Mouse (Mus musculus) kidney, postnatal 36 days (tissue): ENCODE measurements at regions not wholly inside any gene's neighbourhood (a gene's known extent, or its start where the extent isn't known, plus 50 kb on each side); places are given as distances from the start of the nearest gene placed in this dataset.
"Not testable (repeated sequence)": the region's sequence is repeated elsewhere in the genome, so short reads cannot be mapped to it uniquely, and the experiment has no call there.

ENCODE experiments used
- DNase-seq, 2 experiments: peaks; one replicate each; pipeline ENCODE4 v3.0.0; 2021 to 2022; ENCODE audit warnings: mixed read lengths in 2 of 2

DNA sequence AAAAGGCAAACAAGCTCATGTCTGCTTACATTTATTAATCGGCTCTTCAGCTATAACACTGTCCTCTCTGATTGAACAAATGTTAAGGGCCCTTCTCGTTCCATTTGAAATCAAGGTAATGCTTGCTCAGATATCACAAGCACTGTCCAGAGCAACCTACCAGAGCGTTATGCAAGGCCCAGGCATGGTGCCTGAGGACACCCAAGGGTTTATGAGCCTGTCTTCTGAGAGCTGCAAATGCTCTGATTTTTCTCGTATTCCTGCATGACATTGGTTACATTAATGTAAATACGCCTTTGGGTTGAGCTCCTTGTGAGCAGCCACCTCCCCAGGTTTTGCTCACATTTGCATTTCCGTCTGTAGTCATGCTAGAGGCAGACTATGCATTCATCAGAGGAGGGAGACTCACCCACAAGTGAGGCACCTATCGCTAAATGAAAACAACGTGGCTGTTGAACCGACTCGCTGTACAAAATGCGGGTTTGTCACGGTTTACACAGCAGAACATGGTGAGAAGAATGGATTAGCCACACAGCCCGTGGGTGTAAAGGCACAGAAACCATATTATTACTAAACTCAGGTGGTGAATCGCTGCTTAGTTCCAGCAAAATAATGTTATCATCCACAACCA, 152.7 kb upstream of the Ipo5 start:
- DNase-seq: no peak

GRCm38 (mm10) chr14:120762168-120762567, 148.9 kb upstream of the Ipo5 start:
- no peak for DNase-seq

DNA sequence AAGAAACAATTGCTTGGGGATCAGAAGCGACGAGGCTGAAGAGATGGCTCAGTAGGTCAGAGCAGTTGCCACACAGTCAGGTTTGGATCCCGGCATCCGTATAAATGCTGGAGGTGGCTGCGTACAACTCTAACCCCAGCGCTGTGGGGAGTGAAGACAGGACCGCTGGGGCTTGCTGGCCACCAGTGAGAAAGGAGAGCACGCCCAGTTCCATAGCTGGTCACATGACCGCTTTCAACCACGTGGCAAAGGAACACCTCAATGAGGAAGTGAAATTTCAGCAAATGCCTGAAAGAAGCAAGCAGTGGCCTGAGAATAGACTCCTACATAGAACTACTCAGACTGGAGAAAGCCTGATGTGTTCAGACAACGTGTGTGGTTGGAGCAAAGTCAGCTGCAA, 148.3 kb upstream of the Ipo5 start:
- peak in 1 of 2 experiments; percentile 19 for DNase-seq

DNA sequence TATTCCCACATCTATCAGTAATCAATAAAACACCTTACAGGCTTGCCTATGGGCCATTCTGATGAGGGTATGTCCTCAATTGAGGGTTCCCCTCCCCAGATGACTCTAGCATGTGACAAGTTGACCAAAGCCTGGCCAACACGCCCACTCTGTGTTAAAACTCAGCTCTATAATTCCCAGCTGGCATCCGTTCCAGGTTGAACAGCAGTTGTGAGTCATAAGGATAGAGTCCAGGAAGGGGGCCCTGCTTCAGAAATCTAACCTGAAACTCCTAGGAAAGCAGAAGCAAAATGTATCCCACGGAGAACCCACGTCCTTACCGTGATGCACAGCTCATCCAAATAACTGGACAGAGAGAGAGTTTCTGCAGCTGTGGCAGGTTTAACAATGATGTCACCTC, 147.2 kb upstream of the Ipo5 start:
- no peak for DNase-seq

- no peak for DNase-seq
Measured at GRCm38 (mm10) chr14:120764386-120764785, 146.6 kb upstream of the Ipo5 start.

- DNase-seq: no peak
Measured at GRCm38 (mm10) chr14:120766451-120766850, 144.6 kb upstream of the Ipo5 start.

DNA sequence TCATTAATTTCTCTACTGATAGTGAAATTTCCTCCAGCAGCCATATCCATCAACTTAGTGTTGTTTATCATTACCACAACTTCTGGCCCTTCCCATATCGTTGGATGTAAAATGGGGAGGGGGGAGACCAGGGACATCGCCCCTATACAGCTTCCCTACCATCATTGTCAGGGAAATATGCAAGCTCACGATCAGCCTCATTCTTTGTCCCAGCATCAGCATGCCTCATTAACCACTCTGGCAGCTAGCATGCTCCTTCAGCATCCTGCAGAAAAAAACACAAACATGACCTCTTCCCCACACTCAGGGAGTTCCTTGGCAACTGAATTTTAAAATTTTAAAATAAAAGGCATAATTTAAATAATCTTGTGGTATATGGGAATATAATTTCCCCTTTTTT, 140.4 kb upstream of the Ipo5 start:
- DNase-seq: no peak

DNA sequence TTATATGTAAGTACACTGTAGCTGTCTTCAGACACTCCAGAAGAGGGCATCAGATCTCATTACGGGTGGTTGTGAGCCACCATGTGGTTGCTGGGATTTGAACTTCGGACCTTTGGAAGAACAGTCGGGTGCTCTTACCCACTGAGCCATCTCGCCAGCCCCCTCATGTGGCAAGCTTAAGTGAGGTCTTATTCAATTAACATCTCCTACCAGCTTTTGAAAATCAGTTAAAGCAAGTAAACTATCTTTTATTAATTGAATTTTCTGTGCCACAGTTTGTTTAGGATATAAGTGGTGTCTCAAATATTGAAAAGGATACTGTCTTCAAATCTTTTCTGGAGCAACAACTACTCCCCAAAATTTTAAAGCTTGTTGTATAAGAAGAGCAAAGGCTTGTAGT, 138.0 kb upstream of the Ipo5 start:
- not testable (repeated sequence) for DNase-seq

DNA sequence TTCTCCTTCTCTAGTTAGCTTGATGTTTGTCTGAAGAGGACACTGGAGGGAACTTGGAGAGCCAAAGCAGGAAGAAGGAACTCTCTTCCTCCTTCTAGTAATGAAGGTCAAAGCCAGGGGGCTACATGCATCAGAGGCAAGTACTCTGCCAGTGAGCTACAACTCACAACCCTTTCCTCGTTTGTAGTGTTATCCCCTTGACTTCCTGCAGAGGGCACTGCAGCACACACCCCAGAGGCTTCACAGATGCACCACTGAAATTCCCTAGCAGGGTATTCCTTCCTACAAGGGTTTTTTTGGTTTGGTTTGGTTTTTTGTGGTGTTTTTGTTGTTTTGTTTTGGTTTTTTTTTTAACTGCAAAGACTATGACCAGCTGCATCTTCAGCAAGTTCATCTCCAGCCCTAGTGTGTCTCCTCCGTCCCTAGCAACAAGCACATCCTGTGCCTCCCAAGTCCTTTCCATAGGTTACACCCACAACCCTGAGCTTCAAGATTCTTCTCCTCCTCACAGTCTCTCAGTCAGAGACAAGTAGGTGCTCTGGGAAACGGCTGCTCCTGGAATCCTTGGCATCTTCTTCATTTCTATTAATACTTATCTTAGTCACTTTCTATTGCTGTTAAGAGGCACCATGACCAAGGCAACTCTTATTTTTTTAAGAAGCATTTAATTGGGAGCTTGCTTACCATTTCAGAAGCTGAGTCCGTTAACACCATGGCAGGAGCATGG, 119.0 kb upstream of the Ipo5 start:
- peak in 1 of 2 experiments; percentile 24 for DNase-seq

- DNase-seq: no peak
Measured at GRCm38 (mm10) chr14:120797916-120798490, 113.0 kb upstream of the Ipo5 start.

DNA sequence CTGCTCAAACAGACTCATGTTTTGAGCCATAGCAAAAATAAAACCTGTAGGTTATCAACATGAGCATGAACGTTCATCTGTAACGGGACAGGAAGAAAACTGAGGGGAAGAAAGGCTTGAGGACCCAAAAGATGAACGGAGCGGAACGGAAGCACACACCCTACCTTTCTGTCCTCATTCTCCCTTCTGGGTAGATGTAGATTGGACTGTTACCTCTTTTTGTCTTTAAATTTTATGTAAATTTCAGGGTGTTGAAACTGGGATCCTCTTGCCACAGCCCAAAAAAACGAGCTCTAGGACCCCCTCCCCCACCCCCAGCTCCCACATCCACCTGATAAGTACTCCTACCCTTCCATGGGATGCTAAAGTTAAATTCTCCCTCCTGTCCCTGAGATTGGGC, 107.8 kb upstream of the Ipo5 start:
- no peak for DNase-seq

DNA sequence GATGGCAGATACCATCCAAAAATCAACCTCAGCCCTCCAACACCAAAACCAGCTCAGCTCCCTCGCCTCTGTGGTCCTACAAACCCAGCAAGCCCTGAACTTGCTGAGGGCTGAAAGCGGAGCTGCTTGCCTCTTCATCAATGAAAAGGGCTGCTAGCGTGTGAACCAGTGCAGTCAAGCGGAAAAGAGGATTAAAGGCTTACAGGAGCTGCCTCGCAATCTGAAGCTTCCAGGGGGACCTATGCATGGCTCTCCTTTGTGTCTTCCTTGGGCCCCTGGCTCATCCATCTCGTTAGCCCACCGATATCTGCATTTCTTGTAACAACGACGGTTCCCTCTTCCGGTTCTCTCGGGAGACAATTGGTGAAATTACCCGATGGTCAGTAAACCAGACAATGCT, 107.3 kb upstream of the Ipo5 start:
- DNase-seq: peak in 1 of 2 experiments; percentile 9

- DNase-seq: no peak
Measured at GRCm38 (mm10) chr14:120804183-120804848, 106.7 kb upstream of the Ipo5 start.

DNA sequence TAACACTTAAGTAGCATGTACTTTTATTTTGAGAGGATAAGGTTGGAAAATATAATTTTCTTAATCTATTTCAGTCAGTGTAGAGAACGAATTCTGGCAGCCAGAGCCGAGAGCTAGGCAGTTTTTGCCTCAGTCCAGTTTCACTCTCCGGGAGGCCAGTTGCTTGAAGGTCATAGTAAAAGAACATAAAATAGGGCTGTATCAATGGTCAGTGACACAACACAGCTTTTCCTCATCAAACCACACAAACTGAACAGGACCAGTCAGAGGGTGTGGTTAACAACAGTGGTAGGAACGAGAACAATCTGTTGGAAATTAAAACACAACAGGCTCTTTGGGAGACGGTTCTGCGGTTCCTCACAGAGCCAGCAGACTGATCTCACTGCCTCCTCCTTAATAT, 105.9 kb upstream of the Ipo5 start:
- DNase-seq: no peak

DNA sequence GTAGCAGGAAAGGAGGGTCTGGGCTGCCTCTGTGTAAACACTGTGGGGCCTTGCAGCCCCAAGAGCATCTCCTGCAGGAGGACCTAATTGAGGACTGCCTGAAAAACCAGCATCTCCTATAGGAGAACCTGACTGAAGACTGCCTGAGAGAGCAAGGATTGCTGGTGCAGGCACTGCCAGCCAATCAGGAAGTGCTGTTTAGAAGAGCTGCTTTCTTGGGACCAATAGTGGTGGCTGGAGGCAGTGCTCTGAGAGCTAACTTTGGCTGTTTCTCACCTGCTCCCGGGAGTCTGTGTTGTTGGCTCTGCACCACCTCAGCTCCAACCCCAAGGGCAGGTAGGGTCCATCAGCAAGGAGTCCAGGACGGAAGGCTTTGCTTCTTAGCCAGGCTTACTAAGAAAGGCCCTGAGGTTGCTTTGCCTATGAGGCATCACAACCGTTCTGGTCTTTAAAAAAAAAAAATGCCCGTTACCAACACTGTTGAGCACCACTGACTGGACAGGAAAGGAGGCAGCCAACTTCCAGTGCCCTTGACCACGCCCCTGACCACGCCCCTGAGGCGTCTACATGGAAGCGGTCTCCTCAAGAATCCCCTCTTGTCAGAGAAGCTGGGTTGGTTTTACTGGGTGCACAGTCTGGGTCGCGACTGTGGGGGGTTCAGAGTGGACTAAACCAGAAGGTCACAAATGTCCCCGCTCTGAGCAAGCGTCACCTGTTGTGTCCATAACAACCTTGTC, 105.0 kb upstream of the Ipo5 start:
- peak in 1 of 2 experiments; percentile 19 for DNase-seq

DNA sequence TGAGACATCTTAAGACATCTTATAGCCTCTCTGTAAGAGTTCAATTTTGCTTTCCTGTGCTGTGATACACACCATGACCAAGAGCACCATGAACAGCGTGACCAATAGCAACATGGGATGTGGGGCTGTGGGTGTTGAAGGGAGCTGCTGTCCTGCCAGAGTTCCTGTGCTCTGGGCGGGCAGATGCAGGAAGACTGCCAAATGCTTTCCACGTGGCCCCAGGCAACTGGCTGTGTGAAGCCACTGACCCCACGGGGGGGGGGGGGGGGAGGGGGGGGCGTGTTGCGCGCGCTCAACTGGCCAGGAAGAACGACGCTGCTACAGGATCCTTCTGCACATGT, 104.5 kb upstream of the Ipo5 start:
- DNase-seq: peak; percentile 20 to 33

- DNase-seq: no peak
Measured at GRCm38 (mm10) chr14:120809321-120809720, 101.7 kb upstream of the Ipo5 start.

- no peak for DNase-seq
Measured at GRCm38 (mm10) chr14:120813938-120814337, 97.1 kb upstream of the Ipo5 start.

- DNase-seq: not testable (repeated sequence)
Measured at GRCm38 (mm10) chr14:120815126-120815525, 95.9 kb upstream of the Ipo5 start.

- no peak for DNase-seq
Measured at GRCm38 (mm10) chr14:120816529-120816928, 94.5 kb upstream of the Ipo5 start.

DNA sequence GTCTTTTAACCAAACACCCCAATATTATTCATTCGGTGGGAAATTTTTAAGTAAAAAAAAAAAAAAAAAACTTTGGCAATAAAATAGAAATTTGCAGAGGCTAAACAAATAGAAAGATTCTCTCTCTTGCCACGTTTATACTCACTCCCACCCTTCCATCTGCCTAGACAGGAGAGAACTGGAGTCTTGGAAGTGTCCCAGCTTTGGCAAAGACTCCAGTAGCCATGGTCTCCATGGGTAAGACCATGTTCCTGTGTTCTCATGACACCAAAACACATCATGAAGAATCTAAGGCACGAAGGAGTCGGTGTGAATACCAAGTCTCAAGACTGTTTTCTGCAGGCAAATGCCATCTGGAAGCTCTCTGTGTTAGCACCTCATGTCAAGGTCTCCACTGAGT, 84.8 kb upstream of the Ipo5 start:
- DNase-seq: no peak

DNA sequence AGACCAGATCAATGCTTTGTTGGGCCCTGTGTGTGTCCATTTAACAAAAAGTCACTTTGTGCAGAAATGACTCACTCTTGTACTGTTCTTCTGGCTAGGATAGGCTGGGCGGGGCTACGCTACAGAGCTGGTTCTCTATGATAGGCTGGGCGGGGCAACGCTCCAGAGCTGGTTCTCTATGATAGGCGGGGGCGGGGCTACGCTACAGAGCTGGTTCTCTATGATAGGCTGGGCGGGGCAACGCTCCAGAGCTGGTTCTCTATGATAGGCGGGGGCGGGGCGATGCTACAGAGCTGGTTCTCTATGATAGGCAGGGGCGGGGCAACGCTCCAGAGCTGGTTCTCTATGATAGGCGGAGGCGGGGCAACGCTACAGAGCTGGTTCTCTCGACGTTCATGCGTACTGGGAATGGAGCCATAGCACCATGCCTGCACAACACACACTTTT, 80.6 kb upstream of the Ipo5 start:
- DNase-seq: peak; percentile 17 to 21

DNA sequence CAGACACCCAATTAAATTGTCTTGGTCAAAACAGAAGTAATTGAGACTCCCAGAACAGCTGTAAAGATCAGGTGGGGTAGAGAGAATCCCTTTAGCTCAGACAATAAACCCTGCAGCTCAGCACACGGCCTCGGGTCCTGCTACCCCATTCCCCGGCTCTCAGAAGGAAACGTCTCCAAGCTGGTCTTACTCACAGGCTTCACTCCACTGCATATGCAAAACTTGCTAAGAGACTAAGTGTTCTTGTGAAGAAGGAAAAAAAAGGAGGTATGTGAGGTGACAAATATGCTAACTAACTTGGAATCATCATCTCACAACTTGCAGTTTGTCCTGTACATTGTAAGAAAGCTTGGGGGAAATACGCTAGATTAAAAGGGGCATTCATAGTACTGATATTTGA, 79.6 kb upstream of the Ipo5 start:
- DNase-seq: no peak
